Mouse (Mus musculus) urinary bladder, postnatal 25 days (tissue): ENCODE measurements at regions not wholly inside any gene's neighbourhood (a gene's known extent, or its start where the extent isn't known, plus 50 kb on each side); places are given as distances from the start of the nearest gene placed in this dataset.
A peak's percentile ranks its signal among the peaks of the same experiment; 100 is the strongest.

ENCODE experiments used
- DNase-seq: peaks from one replicate; pipeline ENCODE4 v3.0.0; 2022; ENCODE audit warnings: low spot score

DNA sequence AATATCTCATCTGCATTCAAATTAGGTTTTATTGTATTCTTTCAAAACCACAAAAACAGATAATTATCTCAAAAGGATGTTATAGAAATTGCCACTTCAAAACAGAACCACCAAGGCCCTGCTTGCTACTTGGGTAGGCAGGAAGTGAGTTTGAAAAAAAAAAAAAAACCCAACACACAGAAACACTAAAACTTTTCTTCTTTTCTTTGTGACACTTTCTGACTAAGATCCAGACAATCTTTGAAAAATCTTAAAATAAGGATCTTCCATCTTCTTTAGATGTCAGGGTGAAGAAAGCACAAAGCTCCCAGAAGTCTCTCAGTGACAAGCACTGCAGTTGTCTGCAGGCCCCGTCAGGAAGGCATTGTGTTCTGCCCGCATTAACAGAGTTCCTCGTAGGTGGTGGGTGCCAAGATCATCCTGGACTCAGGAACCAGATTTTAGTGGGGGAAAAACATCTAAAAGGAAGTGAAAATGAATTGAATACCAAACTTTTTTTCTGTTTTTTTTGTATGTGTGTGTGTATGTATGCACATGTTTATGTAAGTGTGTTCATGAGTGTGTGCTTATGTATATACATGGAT is 154.0 kb downstream of the Dusp6 start:
- no peak for DNase-seq

DNA sequence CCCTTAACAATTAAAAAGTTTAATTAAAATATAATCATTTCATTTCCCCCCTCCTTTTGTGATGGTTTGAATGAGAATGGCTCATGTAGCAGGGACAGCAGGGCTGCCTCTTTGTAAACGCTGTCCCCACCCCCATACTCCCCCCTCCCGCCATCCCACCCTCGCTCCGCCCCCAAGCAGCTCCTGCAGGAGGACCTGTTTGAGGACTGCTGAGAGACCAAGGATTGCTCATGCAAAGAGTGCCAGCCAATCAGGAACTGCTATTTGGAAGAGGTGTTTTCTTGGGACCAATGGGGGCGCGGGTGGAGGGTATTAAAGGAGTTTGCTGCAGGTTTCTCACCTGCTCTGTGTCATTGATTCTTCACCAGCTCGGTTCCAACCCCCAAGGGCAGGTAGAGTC is 154.6 kb downstream of the Dusp6 start:
- no peak for DNase-seq

DNA sequence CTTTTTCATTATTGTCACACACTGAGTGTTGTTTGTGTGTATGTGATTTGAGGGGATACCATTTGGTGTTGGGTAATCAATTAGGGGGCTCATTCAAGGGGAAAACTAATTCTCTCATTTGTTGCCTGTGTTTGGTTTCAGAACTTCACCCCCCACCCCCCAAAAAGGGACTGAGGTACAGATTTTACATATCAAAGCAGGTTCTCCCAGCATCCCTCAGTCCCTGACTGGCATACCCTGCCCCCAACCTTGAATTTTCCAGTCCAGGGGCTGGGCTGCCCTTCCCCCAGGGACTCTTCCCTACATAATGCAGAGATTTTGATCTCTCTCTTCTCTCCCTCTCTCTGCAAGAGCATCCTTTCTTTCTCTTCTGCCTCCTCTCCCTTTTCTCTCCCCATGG is 155.5 kb downstream of the Dusp6 start:
- DNase-seq: no peak

DNA sequence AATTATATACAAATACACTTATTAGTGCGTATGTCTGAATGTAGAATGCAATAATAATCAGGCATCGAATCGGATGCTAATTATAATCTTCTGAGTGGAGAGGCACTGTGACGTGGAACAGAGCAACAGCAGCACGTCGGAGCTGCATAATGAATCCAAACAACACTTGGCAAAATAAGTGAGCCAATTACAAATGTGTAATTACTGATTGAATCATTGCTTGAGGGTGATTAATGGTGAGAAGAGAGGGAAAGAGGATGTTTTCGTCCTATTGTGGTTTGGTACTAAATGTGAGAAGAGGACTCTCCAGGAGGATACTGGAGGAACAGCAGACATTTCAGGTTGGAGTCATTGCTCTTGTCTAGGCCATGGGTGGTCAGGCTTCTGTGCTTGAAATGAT is 156.5 kb downstream of the Dusp6 start:
- DNase-seq: no peak

DNA sequence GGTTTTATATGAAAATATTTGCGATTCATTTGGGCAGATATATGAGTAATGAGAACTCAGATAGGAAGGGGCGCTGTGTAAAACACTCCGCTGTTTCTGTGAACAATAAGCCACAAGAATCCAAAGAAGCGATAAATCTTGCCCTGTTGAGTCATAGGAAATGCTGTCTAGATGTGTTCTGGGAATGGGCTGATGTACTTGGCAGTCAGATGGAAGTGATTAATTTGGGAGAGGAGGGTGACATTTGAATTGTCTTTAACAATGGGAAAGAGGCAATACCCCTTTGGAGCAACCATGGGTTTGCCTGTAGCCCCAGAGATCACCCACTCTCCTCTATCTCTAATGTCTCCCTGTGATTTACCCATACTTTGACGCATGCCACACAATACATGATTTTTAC is 160.4 kb downstream of the Dusp6 start:
- no peak for DNase-seq

DNA sequence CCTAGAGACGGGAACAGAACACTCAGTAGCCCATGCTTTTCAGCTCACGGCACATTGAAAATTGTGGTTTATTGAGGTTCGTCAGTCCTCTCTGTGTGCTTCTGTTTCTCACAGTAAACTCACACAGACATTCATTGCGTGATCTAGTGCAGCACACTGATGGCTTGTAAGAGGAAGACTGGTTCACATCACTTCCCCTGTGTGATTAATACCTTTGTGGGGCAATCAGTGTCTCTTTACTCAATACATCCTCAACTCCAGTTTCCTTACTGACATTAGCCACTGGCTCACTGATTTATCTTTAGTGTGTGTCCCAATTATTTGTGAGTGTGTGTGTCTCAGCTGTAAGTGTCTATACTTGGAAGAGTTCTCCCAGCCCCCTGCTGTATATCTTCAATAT is 162.2 kb downstream of the Dusp6 start:
- no peak for DNase-seq

DNA sequence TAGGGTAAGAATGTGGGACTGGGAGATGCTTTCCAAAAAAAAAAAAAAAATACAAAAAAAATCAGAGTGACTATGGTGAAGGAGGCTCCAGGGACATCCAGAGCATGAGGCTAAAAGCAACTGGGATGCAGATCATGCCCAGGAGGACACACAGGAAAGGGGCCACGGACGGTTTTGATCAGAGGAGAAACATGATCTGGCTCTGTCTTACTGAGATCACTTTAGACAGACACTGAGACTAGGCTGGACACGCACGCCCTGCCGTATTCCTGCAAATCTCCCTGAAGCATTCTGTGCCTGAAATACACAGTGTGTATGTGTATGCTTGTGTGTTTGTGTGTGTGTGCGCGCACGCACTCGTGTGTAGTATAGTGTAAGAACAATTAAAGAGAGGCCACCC is 167.1 kb downstream of the Dusp6 start:
- DNase-seq: no peak

DNA sequence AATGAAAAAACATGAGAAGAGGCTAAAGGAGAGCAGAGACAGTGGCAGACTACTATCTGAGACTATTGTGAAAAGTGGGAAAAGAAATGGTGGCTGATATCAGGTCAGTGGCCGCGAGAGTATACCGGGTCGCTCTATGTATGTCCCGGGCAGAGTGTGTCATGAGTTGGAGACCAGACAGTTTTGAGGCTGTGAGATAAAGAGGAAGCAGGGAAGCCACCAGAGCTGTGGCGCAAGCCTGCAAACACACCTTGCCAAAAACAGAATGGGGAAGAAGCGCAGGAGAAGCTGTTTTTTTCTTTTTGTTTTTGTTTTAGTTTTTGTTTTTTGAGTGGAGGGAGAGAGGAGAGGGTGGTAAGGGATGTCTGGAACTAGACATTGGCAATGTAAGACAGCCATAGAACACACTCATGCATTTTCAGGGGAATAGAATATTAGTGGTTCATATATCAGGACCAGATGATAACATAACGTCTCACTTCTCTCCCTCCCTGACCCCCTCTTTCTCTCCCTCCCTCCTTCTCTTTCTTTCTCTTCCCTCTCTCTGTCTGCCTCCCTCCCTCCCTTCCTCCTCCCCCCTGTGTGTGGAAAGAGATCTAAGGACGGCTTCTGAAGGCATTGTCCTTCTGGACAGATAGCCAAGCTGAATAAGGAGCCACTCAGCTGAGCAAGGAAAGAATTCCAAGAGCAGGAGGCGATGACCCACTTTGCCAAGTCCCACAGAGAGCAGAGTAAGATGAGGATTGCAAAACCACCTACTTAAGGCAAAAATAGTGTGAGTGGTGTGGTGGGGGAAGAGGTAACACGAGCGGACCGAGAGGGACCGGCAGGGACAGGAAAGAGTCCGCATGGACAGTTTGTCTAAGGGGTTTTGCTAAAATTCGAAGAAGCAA is 167.9 kb downstream of the Dusp6 start:
- no peak for DNase-seq

DNA sequence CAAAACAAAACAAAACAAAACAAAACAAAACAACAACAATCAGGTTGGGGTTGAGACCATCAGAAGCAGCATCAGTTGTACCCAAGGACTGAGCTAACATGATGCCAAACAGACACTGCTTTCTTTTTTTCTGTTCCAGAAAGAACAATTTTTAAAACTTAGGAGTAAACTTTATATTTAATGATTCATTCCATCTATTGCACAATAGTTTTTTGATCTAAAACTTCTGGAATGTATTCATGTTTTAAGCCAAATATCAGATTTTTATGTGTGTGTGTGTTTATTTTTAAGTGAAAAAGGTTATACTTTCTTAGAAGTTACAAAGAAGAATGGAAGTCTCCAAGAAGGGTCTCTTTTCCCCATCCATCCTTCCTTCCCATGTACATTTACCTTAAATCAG is 174.0 kb downstream of the Dusp6 start:
- no peak for DNase-seq

DNA sequence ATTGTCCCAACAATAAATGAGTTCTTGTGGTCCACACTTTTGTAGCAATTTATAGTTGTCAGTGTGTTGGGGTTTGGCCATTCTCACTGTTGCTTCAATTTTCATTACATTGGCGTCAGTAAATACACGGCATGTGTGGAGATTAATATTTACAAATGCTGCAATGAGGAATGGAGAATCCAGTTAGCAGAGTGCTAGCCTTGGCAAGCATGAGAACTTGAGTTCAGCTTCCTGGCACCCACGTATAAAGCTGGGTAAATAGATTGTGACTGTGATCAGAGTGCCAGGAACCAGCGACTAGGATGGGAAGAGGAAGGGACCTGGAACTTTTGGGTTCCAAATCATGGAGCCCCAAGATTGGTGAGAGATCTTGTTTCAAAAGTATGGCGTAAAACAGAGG is 177.1 kb downstream of the Dusp6 start:
- no peak for DNase-seq

DNA sequence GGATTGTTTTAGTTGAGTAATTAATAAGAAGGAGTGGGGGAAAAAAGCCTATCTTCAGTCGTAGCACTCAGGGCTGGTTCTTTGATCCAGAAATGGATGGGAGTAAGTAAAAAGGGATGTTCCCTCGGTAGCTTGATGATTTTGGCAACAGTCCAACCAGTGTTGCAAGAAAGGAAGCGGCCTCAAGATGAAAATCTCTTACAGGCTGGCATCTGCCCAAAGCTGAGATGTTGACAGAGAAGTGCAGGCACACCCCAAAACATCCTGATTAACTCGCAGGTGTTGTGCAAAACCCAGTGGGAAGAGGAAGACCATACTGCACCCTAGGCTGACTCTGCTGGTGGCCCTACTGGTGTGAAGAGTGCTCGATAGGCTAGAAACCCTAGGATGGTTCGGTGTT is 178.0 kb downstream of the Dusp6 start:
- peak; percentile 50 for DNase-seq

DNA sequence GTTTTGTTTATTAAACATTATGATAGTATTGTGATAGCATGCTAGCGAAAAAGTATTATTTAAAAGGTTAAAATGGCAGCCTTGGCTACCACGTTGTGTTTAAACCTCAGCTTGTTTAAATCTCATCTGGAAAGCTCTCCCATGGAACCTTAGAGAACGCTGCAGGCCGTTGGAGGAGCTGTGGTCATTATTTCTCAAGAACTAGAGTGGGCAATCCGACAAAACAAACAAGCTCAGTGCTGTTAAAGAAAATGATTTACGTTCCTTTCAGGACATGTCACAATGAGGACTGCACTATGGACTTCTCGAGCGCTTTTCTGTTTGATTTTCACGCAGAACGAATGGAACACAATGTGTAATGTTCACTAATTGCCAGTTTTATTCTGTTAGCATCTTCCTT is 178.9 kb downstream of the Dusp6 start:
- DNase-seq: no peak

DNA sequence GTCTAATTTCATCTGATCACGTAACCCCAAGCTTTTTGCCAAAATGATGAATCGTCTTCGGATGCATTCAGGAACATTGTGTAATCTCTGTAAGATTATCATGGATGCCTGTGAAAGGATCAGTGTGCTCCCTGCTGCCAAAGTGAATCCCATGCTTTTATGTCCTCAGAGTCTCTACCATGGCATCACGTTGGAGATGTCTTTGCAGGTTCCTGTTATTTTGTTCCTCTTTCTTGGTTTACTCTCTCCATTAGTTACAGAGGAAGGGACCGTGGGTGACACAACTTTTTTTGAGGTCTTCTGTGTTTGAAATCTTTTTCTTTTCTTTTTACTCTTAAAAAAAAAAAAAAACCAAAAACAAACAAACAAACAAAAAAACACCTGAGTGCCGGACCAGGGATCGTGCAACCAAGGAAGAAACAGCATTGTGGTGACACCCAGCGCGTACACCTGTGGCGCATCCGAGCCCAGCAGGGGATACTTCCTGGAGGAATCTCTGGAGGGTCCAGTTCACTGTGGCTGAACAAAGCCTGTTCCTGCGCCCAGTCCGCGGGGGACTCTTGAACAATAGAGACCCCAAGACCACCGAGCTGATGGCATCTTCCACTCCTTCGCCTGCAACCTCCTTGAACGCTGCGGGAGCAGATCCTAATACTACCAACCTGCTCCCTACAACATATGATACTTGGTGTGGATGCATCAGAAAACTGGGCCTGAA is 180.6 kb downstream of the Dusp6 start:
- DNase-seq: no peak

DNA sequence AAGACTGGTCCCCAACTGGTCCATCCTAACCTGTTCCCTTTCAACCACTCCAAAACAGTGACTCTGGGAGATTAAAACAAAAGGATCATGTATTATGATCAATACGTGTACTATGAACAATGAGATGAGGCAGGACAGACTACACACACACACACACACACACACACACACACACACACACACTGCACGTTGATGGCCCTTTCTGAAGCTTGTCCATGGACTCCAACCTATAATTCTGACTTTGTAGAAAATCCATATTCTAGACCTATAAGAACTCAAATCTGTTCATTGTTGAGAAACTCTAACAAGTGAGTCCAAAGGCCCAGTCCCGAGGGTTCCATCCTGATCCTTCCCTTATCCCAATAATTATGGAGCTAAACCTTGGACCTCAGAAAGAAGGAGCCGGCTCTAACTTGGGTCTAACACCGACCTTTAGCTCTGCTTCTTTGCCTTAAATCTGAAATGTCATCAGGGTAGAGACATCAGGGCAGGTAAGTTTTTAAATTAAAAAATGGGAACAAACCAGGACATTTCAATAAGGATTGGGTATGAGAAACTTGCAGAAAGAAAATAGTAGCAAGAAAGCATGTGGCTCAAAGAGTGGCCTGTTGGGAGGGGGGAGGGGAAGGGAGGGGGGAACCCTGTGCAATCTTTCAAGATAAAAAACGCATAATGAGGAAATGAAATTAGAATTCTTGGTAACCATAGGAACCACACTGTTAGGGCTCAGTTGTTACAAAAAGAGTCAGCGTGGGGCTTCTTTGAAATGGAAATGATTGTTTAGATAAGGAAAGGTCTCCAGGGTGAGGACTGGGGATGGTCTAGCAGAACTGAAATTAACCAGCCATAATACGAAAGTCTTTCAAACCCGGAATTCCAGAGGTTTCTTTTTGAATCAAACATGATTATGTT is 187.9 kb downstream of the Dusp6 start:
- DNase-seq: no peak

DNA sequence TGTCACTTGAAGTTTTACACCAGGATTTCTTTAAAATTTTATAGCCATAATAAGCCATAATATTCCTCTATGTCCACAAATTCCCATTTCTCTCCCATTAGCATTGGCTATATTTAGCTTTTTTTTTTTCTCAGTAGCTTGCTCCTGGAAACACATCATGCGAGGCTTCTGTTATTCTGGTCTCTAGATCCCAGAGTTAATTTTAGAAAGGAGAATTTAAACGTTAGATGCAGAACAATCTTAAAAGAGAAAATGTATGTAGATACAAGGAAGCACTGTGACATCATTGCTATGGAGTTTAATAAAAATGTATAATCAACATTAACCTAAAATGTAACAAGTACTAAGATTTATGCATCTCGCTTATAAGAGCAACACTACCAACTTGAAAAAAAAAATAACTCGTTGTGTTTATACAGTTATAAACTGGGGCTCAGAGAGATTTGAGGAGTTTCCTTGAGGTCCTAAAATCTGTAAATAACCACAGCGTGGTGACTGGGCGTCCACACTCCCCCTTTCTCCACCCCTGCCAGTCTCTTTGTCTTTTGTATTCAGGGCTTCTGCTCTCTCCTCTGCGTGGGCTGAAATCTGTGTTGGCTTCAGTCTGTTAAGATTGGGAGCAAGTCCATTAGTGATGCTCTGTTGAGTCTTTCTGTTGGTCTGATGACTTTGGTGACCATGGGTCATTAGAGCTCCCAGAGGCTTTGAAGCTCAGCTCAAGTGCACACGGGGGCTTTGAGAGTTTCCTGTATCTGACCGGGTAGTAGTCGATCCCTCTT is 188.8 kb downstream of the Dusp6 start:
- no peak for DNase-seq

DNA sequence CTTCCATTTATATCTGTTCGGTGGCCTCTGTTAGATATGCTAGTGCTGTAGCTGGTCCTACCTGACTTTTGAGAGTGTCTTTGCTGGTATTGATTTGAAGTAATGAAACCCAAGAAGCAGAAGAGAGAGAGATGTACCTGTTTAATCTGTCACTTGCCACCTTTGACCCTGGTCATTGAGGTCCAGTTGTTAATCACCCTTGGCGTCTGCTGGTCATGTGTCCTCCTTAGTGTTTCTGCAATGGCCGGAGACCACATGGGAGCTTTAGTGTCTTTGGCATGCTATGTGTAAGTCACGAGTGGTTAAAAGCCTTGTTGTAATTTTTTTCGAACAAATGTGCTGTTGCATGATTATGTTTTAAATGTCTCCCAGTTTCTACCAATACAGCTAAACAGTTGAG is 193.1 kb downstream of the Dusp6 start:
- no peak for DNase-seq

DNA sequence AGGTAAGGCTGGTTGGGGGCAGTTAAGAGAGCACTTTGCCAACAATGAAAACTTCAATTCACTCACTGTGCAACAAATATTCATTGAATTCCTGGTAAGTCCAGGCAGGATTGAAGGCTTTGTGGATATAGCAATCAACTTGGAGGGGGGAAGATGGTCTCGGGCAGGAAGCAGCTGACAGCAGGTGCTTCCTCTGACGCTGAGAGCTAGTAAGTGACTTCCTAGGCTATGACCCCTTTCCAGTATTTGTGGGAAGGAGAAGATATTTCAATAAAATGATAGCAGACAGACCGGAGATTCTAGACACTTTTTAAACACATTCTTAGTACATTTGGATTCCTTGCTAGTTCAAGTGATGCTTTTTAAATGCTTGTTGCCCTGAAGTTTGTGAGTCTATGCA is 195.0 kb downstream of the Dusp6 start:
- DNase-seq: no peak

DNA sequence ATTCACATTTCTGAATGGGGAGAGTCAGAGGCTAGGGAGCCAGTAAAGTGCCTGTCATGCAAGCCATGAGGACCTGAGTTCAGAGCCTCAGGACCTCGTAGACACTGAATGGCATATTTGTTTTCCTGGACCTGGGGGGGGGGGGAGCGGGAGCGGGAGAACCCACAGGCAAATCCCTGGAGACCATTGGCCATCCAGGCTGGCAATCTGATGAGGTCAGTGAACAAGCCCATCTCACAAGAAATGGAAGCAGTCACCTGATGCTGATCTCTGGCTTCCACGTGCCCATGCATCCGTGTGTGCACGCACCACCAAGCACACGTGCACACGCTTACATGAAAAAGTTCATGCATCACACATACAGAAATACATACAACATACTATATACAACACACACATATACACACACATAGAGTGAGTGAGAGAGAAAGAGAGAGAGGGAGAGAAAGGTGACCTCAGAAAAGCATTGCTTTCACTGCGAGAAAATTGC is 196.2 kb downstream of the Dusp6 start:
- DNase-seq: no peak

DNA sequence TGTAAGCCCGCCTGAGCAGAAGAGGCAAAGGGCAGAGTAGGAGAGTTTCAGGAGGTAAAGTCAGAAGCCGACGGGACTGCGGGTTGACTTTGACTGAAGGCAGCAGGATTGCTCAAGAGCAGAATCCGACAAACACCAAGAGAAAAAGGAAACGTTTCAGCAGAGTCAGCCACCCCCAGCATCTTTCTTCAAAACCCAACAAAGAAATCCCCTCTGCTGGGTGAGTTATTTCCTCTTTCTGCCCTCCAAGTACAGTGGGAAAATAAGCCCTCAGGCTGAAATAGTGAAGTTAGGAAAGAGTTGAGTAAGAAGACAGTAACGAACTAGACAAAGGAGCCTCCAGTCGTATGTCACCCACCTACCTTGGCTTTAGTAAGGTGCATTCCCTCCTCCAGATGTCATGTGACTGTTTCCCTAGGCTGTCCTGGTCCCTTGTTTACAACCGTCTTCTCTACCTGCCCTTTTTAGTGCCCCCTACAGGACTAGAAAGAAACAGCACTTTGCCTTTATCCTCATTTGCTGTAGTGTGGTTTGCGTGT is 196.9 kb downstream of the Dusp6 start:
- no peak for DNase-seq

DNA sequence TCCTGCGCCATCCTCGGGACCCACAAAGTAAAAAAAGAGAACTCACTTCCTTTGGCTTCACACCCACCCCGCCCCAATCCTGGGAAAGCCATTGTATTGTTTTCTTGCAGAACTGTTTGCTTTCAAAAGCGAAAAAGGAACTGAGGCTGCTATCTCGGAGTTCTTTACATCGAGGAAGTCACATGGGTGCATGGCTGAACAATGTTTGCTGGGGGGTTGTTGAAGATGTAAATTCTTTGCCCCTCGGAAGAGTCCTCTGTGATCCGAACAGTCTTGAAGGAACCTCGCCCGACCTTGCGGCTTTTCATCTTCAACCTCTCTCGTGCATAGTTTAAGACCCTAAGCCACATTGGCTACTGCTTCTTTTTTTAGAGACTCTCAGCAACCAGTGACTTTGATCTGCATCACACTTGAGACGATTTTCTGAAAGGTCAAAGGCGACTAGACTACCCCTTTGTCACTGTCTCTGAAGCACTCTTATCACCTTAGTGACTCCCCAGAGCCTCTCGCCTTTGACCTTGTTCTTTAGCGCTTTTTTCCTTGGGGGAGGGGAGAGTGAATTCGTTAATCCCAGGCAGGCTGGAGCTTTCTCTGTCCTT is 197.9 kb downstream of the Dusp6 start:
- peak; percentile 5 for DNase-seq
